Mouse (Mus musculus) gastrocnemius, adult 2 months (tissue): Measurements from ENCODE around the gene Aff4. TPM values are rescaled to one million over a fixed set of nuclear protein-coding genes. Genes with fewer than 3 reads are reported as not detected.
A peak's percentile ranks its signal among the peaks of the same experiment; 100 is the strongest.
"Not testable (repeated sequence)": the region's sequence is repeated elsewhere in the genome, so short reads cannot be mapped to it uniquely, and the experiment has no call there.

Source experiments
- DNase-seq: peaks from one replicate; pipeline ENCODE4 v3.0.0; 2022
- H3K27ac ChIP-seq: fragments of 200-600 bp; 2 replicates; pipeline ENCODE4 v1.8.1; 2022; ENCODE audit warnings: mild to moderate bottlenecking
- H3K4me3 ChIP-seq: fragments of 200-600 bp; 2 replicates; pipeline ENCODE4 v1.8.1; 2022; ENCODE audit warnings: mild to moderate bottlenecking, moderate library complexity
- CTCF ChIP-seq: fragments of 200-600 bp; IDR thresholded peaks from 2 replicates; pipeline ENCODE4 v1.8.1; 2022; ENCODE audit warnings: antibody characterized with exemption, mild to moderate bottlenecking, moderate library complexity
- intact Hi-C: fragments of 180-260 bp; cut with DNase I; formaldehyde crosslinking; loops from one replicate; pipeline ENCODE4 v1.15.1; 2025
- total RNA-seq, 2 experiments: library from RNA; stranded (reverse); gene quantifications; 2 replicates each; pipeline ENCODE4 v1.2.3; 2021

The Aff4 gene
- total RNA-seq, 2 experiments from 2014 or later: 99.7 to 107 TPM

DNA sequence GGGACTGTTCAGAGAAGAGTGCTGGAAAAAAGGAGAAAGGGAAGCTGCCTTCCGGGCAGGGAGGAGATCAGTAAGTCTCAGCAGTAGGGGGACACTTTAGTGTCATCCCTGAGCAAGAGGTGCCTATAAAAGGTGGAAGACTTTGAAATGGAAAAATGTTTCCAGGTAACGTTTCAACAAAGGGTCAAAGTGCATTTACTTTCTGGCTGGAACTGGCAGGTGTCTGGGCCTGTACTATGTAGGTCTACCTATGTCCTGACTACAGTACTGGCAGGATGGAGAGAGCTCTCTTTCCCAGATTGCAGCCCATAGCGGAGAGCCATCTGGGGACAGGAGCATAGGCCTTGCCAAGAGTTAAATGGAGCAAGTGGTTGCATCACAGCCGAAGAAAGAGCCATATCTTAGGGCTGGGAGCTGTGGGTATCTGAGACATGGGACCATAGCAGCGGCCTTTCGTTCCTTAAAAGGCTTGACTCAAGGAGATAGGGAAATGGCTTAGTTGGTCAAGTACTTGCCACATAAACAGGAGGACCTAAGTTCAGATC is 75.2 kb downstream of the Aff4 start:
- no peak overlapping the region for H3K4me3 ChIP-seq
- intact Hi-C loops: no loop called here
- no peak overlapping the region for H3K27ac ChIP-seq
- no peak for DNase-seq
- no peak for TF ChIP-seq CTCF

DNA sequence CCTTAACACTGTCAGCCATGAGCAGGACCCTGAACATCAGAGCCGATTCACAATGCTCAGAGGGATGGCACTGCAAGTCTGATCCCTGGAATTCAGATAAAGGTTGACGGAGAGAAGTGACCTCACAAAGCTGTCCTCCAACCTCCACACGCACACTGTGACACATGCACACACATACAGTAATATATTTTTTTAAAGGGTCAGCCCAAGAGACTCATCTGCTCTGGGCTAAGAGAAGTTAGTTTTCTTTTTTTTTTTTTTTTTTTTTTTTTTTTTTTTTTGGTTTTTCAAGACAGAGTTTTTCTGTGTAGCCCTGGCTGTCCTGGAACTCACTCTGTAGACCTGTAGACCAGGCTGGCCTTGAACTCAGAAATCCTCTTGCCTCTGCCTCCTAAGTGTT is 76.3 kb downstream of the Aff4 start:
- intact Hi-C loops, DNase-seq, H3K4me3 ChIP-seq, H3K27ac ChIP-seq: not testable (repeated sequence)

DNA sequence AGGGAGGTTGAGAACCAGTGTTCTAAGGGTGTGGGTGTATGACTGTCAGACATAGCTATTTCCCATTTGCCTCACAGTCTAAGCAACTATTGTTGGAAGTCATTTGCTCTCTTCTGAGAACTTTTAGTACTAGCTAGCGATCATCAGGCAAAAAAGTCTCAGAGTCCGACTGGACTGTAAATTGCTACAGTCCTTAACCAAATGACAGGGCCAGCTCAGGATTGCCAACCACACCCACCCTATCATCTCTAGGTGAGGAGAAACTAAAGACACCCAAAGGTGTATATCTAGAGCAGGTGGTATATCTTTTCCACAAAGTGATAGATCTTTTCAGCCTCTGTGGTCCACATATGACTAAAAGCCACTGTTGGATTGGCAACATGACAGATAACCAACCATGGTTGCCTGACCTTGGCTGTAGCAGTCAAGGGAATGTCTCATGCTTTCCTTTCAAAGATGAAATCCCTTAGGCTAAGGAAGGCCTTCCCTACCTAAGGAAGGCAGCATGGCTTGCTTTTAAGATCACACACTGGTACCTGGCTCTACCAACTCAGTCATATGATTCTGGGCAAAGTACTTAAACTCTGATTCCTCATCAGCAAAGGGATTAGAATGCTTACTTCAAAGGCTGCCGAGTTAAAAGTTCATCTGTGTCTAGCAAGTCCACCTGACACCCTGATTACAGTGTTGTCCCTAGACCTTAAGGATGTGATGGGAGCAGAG is 77.5 kb downstream of the Aff4 start:
- DNase-seq: no peak
- no peak overlapping the region for H3K4me3 ChIP-seq
- no peak for TF ChIP-seq CTCF
- no peak overlapping the region for H3K27ac ChIP-seq
- intact Hi-C loops: no loop called here

DNA sequence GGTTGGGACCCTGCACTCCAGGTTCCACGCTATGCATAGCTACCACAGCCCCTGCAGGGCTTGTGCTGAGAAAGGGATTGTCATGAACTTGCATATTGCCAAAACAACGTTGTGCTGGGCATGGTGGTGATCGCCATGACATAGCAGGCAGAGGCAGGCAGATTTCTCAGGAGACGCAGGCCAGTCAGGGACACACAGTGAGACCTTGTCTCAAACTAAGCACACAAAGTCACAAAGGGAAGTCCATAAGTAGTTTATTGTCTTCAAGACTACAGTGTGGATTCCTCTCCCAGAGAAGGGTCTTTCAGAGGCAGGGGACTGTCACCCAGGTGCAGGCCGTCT is 78.1 kb downstream of the Aff4 start:
- no peak overlapping the region for H3K27ac ChIP-seq
- no peak for TF ChIP-seq CTCF
- H3K4me3 ChIP-seq: no peak overlapping the region
- intact Hi-C loops: no loop called here
- no peak for DNase-seq

DNA sequence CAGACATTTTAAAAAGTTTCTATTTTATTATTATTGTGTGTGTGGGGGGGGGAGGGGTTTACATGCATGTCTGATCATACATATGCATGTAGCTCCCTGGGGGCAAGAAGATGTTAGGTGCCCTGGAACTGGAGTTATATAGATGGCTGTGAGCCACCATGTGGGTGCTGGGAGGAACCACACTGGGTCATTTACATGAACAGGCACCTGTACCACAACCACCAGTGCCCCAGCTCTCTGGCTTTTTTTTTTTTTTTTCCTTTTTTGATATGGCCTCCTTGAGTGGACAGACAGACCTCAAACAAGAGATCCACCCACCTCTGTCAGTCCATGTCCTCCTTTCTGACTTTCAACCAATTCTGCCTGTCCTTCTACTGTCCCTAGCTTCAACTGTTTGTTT is 78.5 kb downstream of the Aff4 start:
- Histone ChIP-seq H3K27ac (no peak overlapping the region), H3K4me3 (peak overlapping the region; percentile 80)
- no peak for DNase-seq
- intact Hi-C loops: no loop called here
- TF ChIP-seq CTCF: no peak

DNA sequence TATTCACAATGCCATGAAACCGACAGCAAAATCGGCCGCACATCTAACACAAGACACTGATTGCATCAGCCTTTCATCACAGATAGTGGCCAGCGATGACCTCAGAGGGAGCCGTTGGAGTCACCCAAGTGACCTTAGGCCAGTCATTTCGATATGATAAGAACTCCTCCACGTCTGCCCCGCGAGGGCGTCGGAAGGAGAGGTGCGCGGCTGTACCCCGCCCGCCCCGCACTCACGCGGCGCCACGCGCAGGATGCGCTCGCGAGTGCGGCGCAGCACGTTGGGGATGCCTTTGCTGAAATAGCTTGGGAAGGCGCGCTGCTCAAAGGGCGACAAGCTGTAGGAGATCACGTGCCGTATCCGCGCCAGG is 79.7 kb downstream of the Aff4 start:
- H3K4me3 ChIP-seq: peak overlapping the region; percentile 80
- TF ChIP-seq CTCF: no peak
- peak overlapping the region; percentile 97 for H3K27ac ChIP-seq
- intact Hi-C loops: loop anchor here (2.0 kb wide), 1 partner anchor 129 kb away; the partner anchor contains the start of gene Hspa4
- DNase-seq: no peak

DNA sequence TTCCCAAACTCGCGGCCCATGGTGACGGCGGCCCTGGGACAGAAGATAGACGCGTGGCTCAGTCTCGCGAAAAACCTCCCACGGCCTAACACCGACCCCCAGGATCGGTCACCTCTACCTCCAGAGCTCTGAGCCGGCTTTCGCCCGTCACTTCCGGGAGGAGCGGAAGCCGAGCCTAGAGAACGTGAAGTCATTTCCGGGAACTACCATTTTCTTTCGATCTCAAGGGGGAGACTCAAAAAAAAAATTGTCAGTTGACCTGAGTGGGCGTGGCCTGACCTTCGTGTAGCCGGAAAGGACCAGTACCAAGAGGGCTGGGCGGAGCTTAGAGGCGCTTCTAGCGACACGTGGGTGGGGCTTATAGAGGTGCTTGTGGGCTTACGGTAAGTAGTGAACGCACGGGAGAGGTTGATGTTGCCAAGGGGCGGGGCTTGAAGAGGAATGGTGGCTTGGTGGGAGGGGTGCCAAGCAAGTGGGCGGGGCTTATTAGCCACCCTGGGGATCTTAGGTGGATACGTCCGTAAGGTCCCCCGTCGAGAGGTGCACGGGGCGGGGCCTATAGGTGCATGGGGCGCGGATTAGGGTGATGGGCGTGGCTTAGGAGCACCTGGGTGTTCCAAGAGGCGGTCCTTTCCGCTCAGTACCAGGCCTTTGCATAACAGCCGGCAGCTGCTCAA is 80.2 kb downstream of the Aff4 start, which contains the start of the genes Uqcrq and Gdf9:
Gene Uqcrq (minus strand): TSS at position 162 of the 677 bp plus-strand sequence.
Gene Gdf9 (plus strand): TSS at position 354 of the 677 bp plus-strand sequence.
- Histone ChIP-seq H3K4me3 (peak within 1 kb of the TSS; percentile 80), H3K27ac (peak within 1 kb of the TSS; percentile 97)
- intact Hi-C loops: loop anchor here (2.0 kb wide), 1 partner anchor 130 kb away; the partner anchor contains the start of gene Hspa4
- no peak for TF ChIP-seq CTCF
- peak; percentile 99 for DNase-seq

DNA sequence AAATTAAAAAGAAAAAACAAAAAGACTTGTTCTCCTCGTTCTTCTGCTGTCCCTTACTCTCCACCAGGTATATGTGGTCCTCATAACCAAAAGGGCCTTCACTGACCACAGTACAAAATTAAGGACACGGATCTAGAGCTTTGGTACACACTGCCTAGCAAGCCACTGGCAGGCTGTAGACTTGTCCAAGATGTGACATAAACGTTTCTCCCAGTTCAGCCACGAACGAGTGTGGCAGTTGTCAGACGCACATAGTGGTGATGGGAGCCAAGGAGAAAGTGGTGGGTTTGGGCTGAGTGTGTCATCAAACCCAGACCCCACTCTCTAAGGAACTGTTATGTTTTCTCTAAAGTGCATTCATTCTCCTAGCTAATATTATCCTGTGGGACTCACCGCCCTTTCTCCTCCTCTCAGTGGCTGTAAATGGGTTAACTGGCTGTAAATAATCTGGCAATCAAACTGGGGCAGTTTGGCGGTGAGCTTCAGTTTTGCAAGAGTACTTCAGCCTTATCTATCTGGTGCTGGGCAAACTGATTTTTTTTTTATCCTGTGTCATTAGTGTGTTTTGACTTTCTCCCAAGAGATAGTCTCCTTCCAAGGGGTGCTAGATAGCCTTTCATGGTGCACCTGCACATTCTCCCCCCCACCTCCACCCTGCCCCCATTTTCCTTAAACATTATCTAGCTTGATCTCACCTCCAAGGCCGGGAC is 80.9 kb downstream of the Aff4 start:
- Histone ChIP-seq H3K27ac (peak overlapping the region; percentile 97), H3K4me3 (peak overlapping the region; percentile 80)
- intact Hi-C loops: loop anchor here (2.0 kb wide), 1 partner anchor 131 kb away; the partner anchor contains the start of gene Hspa4
- DNase-seq: no peak
- TF ChIP-seq CTCF: no peak

DNA sequence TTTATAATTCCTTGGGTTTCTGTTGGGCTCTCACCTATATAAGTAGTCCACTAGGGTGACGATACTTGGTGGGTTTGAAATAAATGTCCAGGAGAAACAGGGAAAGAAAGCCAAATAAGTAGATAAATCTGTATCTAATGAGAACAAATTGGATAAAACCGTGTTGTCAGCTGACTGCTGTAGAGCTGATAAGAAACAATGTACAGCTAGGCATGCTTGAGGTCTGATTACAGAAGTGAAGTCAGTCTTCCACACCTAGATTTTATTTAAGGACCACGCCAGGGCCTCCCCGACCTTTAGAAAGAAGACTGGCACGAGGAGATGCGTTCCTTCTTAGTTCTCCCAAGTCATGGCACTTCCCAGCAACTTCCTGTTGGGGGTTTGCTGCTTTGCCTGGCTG is 82.4 kb downstream of the Aff4 start:
- no peak for TF ChIP-seq CTCF
- Histone ChIP-seq H3K4me3 (no peak overlapping the region), H3K27ac (no peak overlapping the region)
- no peak for DNase-seq
- intact Hi-C loops: no loop called here

DNA sequence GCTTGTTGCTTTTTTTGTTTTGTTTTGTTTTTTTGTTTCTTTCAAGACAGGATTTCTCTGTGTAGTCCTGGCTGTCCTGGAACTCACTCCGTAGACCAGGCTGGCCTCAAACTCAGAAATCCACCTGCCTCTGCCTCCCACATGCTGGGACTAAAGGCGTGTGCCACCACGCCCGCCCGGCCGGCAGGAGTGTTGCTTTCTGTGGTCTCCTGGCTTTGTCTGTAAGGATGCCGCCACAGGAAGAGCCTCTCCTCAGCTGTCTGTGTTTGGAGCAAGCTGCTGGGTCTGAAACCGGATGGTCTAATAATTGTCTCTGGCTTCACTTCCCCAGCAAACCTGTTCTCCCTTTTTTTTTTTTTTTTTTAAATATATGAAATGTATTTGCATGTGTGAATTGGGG is 84.9 kb downstream of the Aff4 start:
- no peak for TF ChIP-seq CTCF
- intact Hi-C loops: no loop called here
- H3K4me3 ChIP-seq: no peak overlapping the region
- DNase-seq: no peak
- no peak overlapping the region for H3K27ac ChIP-seq

DNA sequence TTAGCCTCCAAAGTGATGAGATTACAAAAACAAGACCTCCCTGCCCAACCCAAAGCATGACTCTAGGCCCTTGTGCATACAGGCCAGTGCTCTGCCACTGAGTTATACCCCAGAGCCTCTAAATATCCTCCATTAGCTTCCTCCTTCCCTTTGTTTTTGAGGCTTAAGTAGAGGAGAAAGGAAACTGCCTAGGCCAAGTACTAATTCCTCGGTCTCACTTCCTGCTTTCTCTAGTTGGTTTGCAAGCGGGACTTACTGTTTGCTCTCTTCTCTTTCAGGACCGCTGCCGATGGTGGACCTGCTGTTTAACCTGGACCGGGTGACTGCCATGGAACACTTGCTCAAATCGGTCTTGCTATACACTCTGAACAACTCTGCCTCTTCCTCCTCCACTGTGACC is 85.7 kb downstream of the Aff4 start:
- intact Hi-C loops: no loop called here
- no peak overlapping the region for H3K4me3 ChIP-seq
- no peak overlapping the region; the same call in 1 of the 2 replicates for H3K27ac ChIP-seq
- no peak for TF ChIP-seq CTCF
- no peak for DNase-seq

DNA sequence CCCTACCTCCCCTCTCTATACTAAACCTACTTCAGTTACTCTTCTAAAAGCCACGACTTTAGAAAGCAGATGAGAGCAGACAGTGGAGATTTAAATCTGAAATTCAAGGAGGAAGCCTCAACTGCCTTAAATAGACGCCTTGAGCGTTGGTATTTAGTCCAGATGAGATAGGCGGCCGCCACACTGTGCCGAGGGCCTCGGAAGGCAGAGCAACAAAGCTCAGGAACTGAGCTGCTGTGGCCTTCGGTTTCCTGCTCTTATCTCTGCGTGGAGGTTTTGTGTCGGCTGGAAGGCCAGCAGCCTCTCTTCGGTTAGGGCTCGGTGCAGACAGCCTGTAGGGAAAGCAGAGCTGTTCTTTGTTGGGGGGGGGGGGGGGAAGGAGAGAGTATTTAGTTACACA is 91.3 kb downstream of the Aff4 start:
- peak overlapping the region; percentile 48 for H3K4me3 ChIP-seq
- H3K27ac ChIP-seq: peak overlapping the region; percentile 85
- no peak for DNase-seq
- no peak for TF ChIP-seq CTCF
- intact Hi-C loops: no loop called here

DNA sequence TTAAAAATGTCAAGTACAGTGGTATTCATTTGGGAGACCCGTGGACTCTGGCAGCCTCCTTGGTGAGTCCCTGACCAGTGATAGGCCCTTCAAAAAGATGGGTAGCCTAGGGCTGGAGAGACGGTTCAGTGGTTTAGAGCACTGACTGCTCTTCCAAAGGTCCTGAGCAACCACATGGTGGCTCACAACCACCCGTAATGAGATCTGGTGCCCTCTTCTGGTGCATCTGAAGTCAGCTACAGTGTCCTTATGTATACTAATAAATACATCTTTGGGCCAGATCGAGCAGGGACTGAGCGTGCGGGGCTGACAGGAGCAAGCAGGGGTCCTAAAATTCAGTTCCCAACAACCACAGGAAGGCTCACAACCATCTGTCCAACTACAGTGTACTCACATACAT is 93.2 kb downstream of the Aff4 start:
- Histone ChIP-seq H3K4me3 (no peak overlapping the region), H3K27ac (no peak overlapping the region)
- peak; percentile 70 for TF ChIP-seq CTCF
- intact Hi-C loops: no loop called here
- no peak for DNase-seq
